ENCODE assay signal across 17 mouse cellular contexts in genomic region chr1:153085198-153085597, GRCm38 (mm10).
DNase-seq lines count a peak whose midpoint lies in the region; ATAC-seq and TF ChIP-seq lines count a peak whose summit lies in the region.
"Had no signal": no experiment of that assay in that cellular context is flagged by ENCODE, and none has a peak within 500 bp of the region (broad histone marks: within the 10 kb centered on the region; RNA-seq: fewer than 3 reads in every experiment).

No protein-coding gene starts in this region.

- intact Hi-C loops in heart, adult 2 months (cut with DNase I), result loop anchor here (1.0 kb wide), 1 partner anchor 9 kb away; no protein-coding TSS in a partner anchor

- no peak overlapping the region for H3K27ac ChIP-seq in heart, adult 2 months
- H3K27ac ChIP-seq: left cerebral cortex, adult 2 months; macrophage; stomach, postnatal 0 days had no signal

- no peak overlapping the region for H3K4me3 ChIP-seq in heart, adult 2 months
- H3K4me3 ChIP-seq: left cerebral cortex, adult 2 months had no signal

- H3K9ac ChIP-seq in heart, adult 2 months (ENCODE audit: low read depth, low read length), result no peak overlapping the region

- H3K4me1 ChIP-seq in heart, adult 2 months (ENCODE audit: control insufficient read depth, insufficient read depth, low read length), result peaks cover 4% of the 10 kb centered on the region; the same call in 1 of the 2 replicates

- H3K79me2 ChIP-seq in heart, adult 2 months (replicated peaks; ENCODE audit: control insufficient read depth, insufficient read depth, low read length), result no peaks in the 10 kb centered on the region

- no peak for TF ChIP-seq EP300 in heart, adult 2 months (IDR thresholded peaks at IDR 0.05; ENCODE audit: insufficient read depth, low read depth, low read length)

- no peak for TF ChIP-seq POLR2A in heart, adult 2 months (IDR thresholded peaks at IDR 0.05; ENCODE audit: insufficient read depth, low read depth, low read length)

- DNase-seq in 3134 (ENCODE audit: extremely low read depth, insufficient read length, low spot score) (peak; percentile 43), 416B (ENCODE audit: low read depth) (peak; percentile 98)
- DNase-seq in urinary bladder, postnatal 36 days (ENCODE audit: low spot score in 2 of 2), result no peak
- DNase-seq in c-Kit-positive CD71-positive TER-119-positive erythroid progenitor cells, embryonic 14.5 days (ENCODE audit: low spot score), result no peak
- no peak for DNase-seq in heart, adult 2 months
- DNase-seq: adrenal gland, postnatal 10 days; cerebellum, adult 8-10 months; kidney, adult 8-10 months; kidney, postnatal 4 days; spleen, adult 18-20 months had no signal

- WGBS in heart, adult 2 months, result 85% methylated on average over 5 of the region's 5 CpGs

- H3K27me3 ChIP-seq in heart, adult 2 months (ENCODE audit: control insufficient read depth, insufficient read depth, low read length), result no peaks in the 10 kb centered on the region

- peak; percentile 95 for ATAC-seq in activated CD4-positive, CD25-positive, alpha-beta regulatory T cell, adult 4 months
- ATAC-seq in megakaryocyte-erythroid progenitor cell, adult 5-6 weeks (replicated peaks; ENCODE audit: low FRiP score, low TSS enrichment, poor library complexity, severe bottlenecking), result peak; percentile 50
- ATAC-seq: forebrain, embryonic 14.5 days; hindbrain, embryonic 16.5 days had no signal

- no peak for TF ChIP-seq CTCF in heart, adult 2 months (IDR thresholded peaks at IDR 0.05)

- no peaks in the 10 kb centered on the region for H3K36me3 ChIP-seq in heart, adult 2 months (ENCODE audit: control insufficient read depth, insufficient read depth, low read length)

Comparison
In these comparisons a context has a peak if more than half of its experiments do, and no peak if none do; other contexts are left out.
1. DNase-seq: peak in 3134 (single experiment) and 416B (single experiment); none in urinary bladder, postnatal 36 days (0 of 2), c-Kit-positive CD71-positive TER-119-positive erythroid progenitor cells, embryonic 14.5 days (single experiment) and heart, adult 2 months (0 of 2).